Mouse (Mus musculus): ENCODE results near the gene H2afy. TPM values are rescaled to one million over a fixed set of nuclear protein-coding genes. Genes with fewer than 3 reads are reported as not detected.
A peak's percentile ranks its signal among the peaks of the same experiment; 100 is the strongest.

Gene H2afy
- polyA plus RNA-seq, 1 experiment = 29.7 TPM

GRCm38 (mm10) chr13:56110694-56111531 is 25.2 kb downstream of the H2afy start:
- H3K4me1 ChIP-seq (ENCODE audit: control insufficient read depth, insufficient read depth, insufficient read length, low read length) = peaks cover 32% of the 10 kb centered on the region
- H3K4me3 ChIP-seq (ENCODE audit: insufficient read depth, low read depth, low read length) = no peak overlapping the region
- no peak overlapping the region for H3K27ac ChIP-seq (replicated peaks; ENCODE audit: low read depth, low read length)

DNA sequence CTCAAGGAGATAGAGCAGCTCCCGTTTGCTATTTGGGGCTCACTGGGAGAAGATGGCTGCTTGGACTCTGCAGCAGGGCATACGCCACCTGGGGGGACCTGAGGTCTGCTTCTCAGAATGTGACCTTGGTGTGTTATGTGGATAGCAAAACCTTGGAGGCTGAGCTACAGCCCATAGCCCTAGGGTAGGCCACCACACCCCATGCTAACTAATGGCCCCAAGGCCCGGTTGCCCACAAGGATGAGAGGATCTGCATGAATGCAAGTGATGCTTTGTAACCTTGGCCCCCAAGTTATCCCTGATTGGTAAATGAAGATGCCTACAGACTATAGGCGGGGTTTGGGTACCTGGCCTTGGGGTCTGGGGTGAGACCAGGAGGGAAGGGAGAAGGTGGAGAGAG is 26.5 kb downstream of the H2afy start:
- Histone ChIP-seq H3K27ac (replicated peaks; ENCODE audit: low read depth, low read length) (no peak overlapping the region), H3K4me1 (ENCODE audit: control insufficient read depth, insufficient read depth, insufficient read length, low read length) (peaks cover 24% of the 10 kb centered on the region), H3K4me3 (ENCODE audit: insufficient read depth, low read depth, low read length) (no peak overlapping the region)

GRCm38 (mm10) chr13:56108849-56109519 is 27.2 kb downstream of the H2afy start:
- peaks cover 20% of the 10 kb centered on the region for H3K4me1 ChIP-seq (ENCODE audit: control insufficient read depth, insufficient read depth, insufficient read length, low read length)
- H3K4me3 ChIP-seq (ENCODE audit: insufficient read depth, low read depth, low read length) = no peak overlapping the region
- no peak overlapping the region for H3K27ac ChIP-seq (replicated peaks; ENCODE audit: low read depth, low read length)

- Histone ChIP-seq H3K4me3 (ENCODE audit: insufficient read depth, low read depth, low read length) (no peak overlapping the region), H3K4me1 (ENCODE audit: control insufficient read depth, insufficient read depth, insufficient read length, low read length) (no peaks in the 10 kb centered on the region), H3K27ac (replicated peaks; ENCODE audit: low read depth, low read length) (no peak overlapping the region)
Measured at GRCm38 (mm10) chr13:56104971-56105391, 31.2 kb downstream of the H2afy start.

GRCm38 (mm10) chr13:56103796-56104746 is 32.1 kb downstream of the H2afy start:
- no peak overlapping the region for H3K4me3 ChIP-seq (ENCODE audit: insufficient read depth, low read depth, low read length)

GRCm38 (mm10) chr13:56102160-56102559 is 34.0 kb downstream of the H2afy start:
- Histone ChIP-seq H3K4me3 (ENCODE audit: insufficient read depth, low read depth, low read length) (no peak overlapping the region), H3K4me1 (ENCODE audit: control insufficient read depth, insufficient read depth, insufficient read length, low read length) (no peaks in the 10 kb centered on the region), H3K27ac (replicated peaks; ENCODE audit: low read depth, low read length) (no peak overlapping the region)

More at GRCm38 (mm10) chr13:56103796-56104746, 32.1 kb downstream of the H2afy start:
- no peaks in the 10 kb centered on the region for H3K4me1 ChIP-seq (ENCODE audit: control insufficient read depth, insufficient read depth, insufficient read length, low read length)
- no peak overlapping the region for H3K27ac ChIP-seq (replicated peaks; ENCODE audit: low read depth, low read length)

- H3K4me1 ChIP-seq (ENCODE audit: control insufficient read depth, insufficient read depth, insufficient read length, low read length) = peaks cover 8% of the 10 kb centered on the region
- no peak overlapping the region for H3K27ac ChIP-seq (replicated peaks; ENCODE audit: low read depth, low read length)
- no peak overlapping the region for H3K4me3 ChIP-seq (ENCODE audit: insufficient read depth, low read depth, low read length)
Measured at GRCm38 (mm10) chr13:56095601-56096195, 40.5 kb downstream of the H2afy start.

GRCm38 (mm10) chr13:56094544-56094943 is 41.6 kb downstream of the H2afy start:
- Histone ChIP-seq H3K4me1 (ENCODE audit: control insufficient read depth, insufficient read depth, insufficient read length, low read length) (peaks cover 8% of the 10 kb centered on the region), H3K27ac (replicated peaks; ENCODE audit: low read depth, low read length) (no peak overlapping the region), H3K4me3 (ENCODE audit: insufficient read depth, low read depth, low read length) (no peak overlapping the region)

DNA sequence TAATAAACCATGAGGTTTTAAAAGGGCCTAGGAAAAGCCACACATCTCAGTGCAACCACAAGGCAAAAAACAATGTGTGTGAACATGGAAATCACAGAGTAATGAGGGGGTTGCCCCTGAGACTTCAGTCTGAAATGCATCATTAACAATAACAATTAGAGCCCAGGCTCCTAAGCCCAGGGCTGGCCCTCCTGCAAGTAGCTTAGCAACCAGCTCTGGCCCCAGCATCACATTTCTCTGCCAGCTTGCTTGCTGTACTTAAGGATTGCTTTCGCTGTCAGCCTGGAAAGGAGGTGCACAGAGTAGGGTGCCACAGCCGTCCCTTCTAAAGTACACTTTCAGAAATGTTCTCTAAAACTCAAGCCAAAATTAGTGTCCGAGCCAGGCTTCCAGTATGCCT is 42.5 kb downstream of the H2afy start:
- Histone ChIP-seq H3K4me3 (ENCODE audit: insufficient read depth, low read depth, low read length) (no peak overlapping the region), H3K27ac (replicated peaks; ENCODE audit: low read depth, low read length) (no peak overlapping the region), H3K4me1 (ENCODE audit: control insufficient read depth, insufficient read depth, insufficient read length, low read length) (peaks cover 8% of the 10 kb centered on the region)

DNA sequence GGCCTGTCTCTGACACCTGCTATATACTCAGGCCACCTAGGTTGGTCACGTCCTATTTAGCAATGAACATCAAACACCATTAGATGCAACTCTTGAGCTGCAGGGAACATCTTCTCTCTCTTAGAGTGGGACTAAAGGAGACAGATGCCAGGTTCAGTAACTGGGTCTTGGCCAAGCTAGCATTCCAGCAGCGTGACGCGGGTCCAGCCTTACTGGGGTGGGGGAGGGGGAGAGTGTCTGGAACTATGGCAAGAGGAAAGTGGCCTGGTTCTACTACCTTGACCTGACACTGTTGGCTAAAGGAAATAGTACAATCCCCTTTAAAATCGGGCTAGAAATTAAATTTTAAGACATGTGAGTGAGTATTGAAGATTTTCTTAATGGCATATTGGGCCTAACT is 43.6 kb downstream of the H2afy start:
- Histone ChIP-seq H3K4me3 (ENCODE audit: insufficient read depth, low read depth, low read length) (no peak overlapping the region), H3K27ac (replicated peaks; ENCODE audit: low read depth, low read length) (0 out of 2 replicates have a peak overlapping the region, but pooled peaks have one; percentile 12), H3K4me1 (ENCODE audit: control insufficient read depth, insufficient read depth, insufficient read length, low read length) (peaks cover 8% of the 10 kb centered on the region)

- Histone ChIP-seq H3K27ac (replicated peaks; ENCODE audit: low read depth, low read length) (no peak overlapping the region), H3K4me3 (ENCODE audit: insufficient read depth, low read depth, low read length) (no peak overlapping the region), H3K4me1 (ENCODE audit: control insufficient read depth, insufficient read depth, insufficient read length, low read length) (peaks cover 8% of the 10 kb centered on the region)
Measured at GRCm38 (mm10) chr13:56090597-56090996, 45.6 kb downstream of the H2afy start.

- H3K27ac ChIP-seq (replicated peaks; ENCODE audit: low read depth, low read length) = no peak overlapping the region
Measured at GRCm38 (mm10) chr13:56088602-56089001, 47.6 kb downstream of the H2afy start.

DNA sequence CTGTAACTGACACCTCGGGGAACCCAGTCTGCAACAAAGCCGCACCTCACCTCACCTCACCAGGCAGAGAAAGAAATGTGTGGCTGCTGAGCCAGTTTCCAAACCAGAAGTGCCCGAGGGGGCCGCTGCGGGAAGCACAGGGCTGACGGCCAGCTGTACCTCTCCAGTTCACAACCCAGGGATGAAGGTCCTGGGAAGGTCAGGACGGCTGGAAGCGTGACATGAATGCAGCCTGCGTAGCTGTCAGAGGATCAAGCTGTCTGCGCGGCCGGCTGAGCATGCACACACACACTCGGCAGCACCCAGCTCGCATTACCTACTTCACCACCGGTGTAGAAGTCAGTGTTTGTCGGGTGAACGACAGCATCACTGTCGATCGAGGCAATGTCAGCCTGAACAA is 48.2 kb downstream of the H2afy start:
- H3K4me3 ChIP-seq (ENCODE audit: insufficient read depth, low read depth, low read length) = no peak overlapping the region
- no peak overlapping the region for H3K27ac ChIP-seq (replicated peaks; ENCODE audit: low read depth, low read length)
- peaks cover 4% of the 10 kb centered on the region for H3K4me1 ChIP-seq (ENCODE audit: control insufficient read depth, insufficient read depth, insufficient read length, low read length)

More at GRCm38 (mm10) chr13:56088602-56089001, 47.6 kb downstream of the H2afy start:
- Histone ChIP-seq H3K4me1 (ENCODE audit: control insufficient read depth, insufficient read depth, insufficient read length, low read length) (peaks cover 8% of the 10 kb centered on the region), H3K4me3 (ENCODE audit: insufficient read depth, low read depth, low read length) (no peak overlapping the region)

GRCm38 (mm10) chr13:56084146-56084905 is 51.8 kb downstream of the H2afy start:
- no peak overlapping the region for H3K27ac ChIP-seq (replicated peaks; ENCODE audit: low read depth, low read length)
- H3K4me3 ChIP-seq (ENCODE audit: insufficient read depth, low read depth, low read length) = no peak overlapping the region
- no peaks in the 10 kb centered on the region for H3K4me1 ChIP-seq (ENCODE audit: control insufficient read depth, insufficient read depth, insufficient read length, low read length)
